Mouse (Mus musculus) erythroblast, adult 5-6 weeks (primary cell): ENCODE measurements around the gene Plscr3. TPM values are rescaled to one million over a fixed set of nuclear protein-coding genes. Genes with fewer than 3 reads are reported as not detected.
A peak's percentile ranks its signal among the peaks of the same experiment; 100 is the strongest.
"Not testable (repeated sequence)": the region's sequence is repeated elsewhere in the genome, so short reads cannot be mapped to it uniquely, and the experiment has no call there.

Experiments
- ATAC-seq: replicated peaks from 2 replicates; pipeline ENCODE4 v1.8.0; 2016; ENCODE audit warnings: moderate number of reproducible peaks, mild to moderate bottlenecking, moderate TSS enrichment, inconsistent platforms; ENCODE audit not compliant: poor library complexity, low FRiP score, severe bottlenecking
- total RNA-seq, 2 experiments: library from RNA; stranded (forward) in 1 of 2; stranded (reverse) in 1 of 2; fragments of 150-400 nt in 1 of 2; fragments of 200-764, 138-1000 nt in 1 of 2; gene quantifications; 2 replicates each; pipeline versions ENCODE4 v1.2.3 to v1.2.4; 2015 to 2017; ENCODE audit warnings: low replicate concordance in 2 of 2

Plscr3 gene
- total RNA-seq, 2 experiments from 2014 or later: 11.4 to 12.5 TPM

DNA sequence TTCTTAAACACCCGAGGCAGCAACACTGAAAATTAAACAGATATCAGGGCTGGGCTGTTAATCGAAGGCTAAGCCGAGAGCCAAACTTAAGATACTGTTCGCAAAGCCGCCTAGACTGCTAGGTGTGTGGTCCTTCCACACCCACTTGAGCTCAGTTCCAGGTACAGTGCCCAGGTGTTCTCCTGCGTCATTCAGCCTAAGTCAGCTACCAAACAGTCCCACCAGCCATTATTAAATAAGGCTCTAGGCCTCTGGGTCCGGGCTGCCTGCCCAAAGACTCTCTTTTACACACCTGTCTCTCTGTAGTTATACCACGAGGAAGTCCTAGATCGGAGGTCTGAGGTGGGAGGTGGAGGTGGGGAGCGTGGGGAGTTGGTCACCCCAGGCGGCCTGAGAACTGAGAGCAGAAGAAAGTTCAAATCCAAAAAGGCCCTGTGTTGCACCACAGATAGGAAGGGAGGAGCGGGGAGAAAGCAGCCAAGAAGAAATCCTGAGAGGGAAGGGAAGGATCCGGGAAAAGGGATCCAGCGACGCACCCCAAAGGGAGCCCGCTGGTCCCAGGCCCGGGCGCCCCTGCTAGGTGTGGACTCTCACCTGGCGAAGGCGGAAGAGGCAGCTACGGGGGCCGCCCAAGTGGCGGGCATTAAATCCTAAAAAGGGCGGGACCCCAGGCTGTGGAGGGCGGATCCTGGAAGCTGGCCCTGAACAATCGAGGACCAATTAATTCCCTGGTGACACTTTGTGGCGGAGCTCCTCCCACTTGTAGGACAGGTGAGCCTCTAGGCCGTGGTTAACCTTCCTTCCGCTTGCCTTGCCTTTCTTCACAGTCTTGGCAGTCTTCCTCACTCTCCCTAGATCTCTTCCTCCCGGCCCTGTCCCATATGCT is 12.2 kb downstream of the Plscr3 start, which contains the start of gene Tnk1:
Tnk1 (minus strand) TSS at position 618 of the 886 bp plus-strand sequence.
- ATAC-seq: no peak

DNA sequence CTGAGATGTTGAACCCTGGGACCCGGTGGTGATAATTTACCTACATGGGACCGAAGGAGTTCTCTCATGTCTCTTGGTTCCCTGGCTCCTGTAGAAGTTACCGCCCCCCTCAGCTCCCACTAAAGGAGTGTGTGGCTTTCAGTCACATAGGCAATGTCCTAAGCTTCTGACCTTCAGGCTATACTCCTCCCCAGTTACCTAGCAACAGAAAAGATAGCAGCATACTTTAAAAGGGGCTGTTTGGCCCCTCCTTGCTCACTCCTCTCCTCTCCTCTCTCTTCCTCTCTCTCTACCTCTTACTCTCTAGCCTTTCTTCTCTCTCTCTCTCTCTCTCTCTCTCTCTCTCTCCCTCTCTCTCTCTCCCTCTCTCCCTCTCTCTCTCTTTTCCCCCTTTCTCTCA is 17.6 kb downstream of the Plscr3 start:
- ATAC-seq: not testable (repeated sequence)

DNA sequence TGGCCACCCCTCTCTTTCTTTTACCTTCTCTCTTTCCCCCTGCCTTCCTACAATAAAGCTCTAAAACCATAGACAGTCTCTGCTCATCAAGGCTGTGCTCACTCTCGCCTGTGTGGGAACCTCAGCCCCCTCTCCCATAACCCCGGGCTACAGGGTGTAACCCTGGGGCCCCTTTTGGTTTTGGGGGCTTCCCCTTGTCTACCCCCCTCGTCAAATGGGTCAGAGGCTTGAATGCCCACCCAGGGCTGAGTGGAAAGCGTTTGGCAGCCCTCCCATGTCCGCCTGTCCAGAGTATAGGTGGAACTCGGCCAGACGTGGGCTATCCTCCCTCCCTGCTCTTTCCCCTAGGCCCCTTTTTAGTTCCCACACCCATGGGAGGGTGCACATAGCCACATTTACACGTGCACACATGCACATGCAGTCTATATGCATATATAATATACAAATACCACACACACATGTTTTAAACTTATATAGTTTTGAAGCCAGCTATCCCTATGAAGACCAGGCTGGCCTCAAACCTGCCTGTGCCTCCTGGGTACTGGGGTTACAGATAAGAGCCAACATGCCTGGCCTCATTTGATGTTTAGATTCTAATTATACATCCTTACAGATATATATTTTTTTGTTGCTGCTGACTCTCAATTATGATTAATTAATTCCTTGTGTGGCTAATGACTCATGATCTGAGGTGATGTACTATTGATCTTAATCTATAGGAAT is 18.1 kb downstream of the Plscr3 start:
- peak; percentile 54; the same call in 1 of the 2 replicates for ATAC-seq

DNA sequence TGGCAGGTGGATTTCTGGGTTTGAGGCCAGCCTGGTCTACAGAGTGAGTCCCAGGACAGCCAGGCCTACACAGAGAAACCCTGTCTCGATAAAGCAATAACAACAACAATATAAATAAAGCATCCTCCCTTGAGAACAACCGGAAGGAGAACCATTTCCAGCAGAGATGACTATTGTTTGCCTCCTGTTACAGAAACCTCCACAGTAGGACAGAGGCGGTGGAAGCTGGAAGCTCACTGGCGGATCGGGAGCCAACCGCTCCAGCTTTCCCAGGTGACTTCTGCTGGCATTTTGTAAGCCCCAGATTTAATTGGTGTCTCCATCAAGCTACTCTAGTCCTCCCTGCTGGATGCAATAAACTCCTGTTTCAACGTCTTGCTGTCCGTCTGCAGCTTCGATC is 19.4 kb downstream of the Plscr3 start:
- ATAC-seq: no peak

DNA sequence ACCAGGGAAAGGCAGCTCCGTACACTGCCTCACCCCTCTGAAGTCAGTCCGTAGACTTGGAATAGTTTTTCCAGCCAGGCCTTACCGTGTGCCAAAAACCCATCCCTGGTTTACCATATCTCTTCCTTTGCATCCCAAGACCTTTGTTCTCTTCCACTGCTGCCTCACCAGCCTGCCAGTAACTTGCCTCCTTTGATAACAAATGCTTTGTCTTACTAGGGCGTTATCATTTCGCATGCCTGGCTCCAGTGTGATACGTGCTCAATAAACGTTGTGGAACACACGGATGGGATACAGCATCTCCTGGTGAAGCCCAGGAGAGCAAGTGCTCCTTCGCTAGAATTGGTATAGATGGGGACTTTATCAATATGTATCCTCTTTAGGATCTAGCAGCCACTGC is 21.2 kb downstream of the Plscr3 start:
- no peak for ATAC-seq

DNA sequence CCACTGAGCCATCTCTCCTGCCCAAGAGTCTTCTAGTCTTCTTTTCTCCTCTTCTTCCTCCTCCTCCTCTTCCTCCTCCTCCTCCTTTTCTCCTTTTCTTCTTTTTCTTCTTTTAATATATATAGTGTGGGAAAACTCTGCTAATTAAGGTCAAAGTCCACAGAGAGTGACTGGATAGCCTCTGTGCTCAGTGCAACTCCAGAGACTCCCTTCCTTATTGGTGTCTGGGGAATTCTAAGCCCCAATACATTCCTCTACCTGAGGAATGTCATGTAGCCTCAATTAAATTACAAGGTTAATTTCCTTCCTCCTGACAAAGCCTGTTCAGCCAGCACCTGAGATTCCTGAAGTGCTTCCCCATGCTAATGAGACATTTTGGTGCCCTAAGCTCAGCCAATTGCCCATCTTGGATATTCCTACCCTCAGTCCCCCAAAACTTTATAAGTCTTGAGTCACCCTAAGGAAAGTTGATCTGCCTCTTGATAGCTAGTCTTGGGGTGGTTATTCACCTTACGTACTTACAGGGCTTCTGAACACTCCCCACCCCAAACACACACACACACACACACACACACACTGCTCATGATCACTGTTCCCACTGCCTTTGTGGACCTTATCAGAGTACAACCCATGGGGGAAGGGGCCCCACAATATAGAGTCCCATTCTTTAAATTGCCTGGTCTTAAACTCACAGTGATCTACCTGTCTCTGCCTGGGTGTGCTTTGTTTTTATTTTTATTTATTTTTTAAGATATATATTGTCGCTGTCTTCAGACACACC is 24.3 kb downstream of the Plscr3 start:
- ATAC-seq: no peak

DNA sequence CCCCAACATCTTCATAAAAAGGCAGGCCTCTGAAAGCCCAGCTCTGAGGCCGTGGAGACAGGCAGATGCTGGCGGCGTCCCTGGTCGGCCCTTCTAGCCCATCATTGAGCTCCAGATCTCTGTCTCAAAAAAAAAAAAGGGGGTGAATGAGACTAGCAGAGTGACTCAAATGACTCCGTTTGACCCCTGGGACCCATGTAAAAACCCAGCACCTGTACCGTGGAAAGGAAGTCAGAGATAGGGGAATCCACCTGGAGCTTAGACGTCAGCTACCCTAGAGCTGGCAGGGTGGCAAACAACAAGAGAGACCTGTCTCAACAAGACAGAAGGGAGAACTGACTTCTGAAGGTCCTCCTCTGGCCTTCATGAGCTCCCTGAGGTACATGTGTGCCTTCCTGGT is 25.6 kb downstream of the Plscr3 start:
- no peak for ATAC-seq

DNA sequence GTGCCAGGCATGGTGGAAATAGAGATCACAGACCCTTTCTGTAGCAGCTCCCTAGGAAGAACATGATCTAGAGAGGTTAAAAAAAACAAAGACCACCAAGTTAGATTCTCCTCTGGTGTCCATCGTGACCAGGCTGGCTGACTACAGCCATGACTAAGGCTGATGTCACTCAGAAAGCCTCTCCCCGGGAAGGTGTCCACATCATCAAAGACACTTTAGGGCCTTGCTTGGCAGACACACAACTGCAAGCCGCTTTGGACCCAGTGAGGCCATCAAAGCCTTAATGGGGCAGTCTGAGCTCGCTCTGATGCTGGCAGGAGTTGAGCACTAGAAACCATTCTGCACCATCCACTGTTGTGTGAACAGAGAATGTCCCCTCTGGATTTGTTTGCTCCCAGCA is 26.3 kb downstream of the Plscr3 start:
- ATAC-seq: no peak

DNA sequence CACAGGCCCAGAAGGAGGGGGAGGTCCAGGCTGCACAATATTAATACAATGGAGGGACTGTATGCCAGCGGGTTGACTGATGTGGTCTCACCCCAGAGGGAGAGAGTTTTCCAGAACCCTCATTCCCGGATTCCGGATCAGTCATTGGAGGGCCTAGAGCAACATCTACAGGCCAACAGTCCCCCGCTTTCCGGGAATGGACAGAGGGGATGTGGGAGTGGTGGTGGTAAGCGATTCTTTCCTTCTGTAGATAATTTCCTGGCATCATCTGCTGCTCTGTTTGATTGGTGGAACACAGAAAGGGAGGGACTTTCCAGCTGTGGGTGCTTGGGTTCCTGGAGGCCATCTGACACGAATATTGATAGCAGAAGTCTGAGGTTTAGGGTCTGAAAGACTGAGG is 30.0 kb downstream of the Plscr3 start:
- no peak for ATAC-seq

DNA sequence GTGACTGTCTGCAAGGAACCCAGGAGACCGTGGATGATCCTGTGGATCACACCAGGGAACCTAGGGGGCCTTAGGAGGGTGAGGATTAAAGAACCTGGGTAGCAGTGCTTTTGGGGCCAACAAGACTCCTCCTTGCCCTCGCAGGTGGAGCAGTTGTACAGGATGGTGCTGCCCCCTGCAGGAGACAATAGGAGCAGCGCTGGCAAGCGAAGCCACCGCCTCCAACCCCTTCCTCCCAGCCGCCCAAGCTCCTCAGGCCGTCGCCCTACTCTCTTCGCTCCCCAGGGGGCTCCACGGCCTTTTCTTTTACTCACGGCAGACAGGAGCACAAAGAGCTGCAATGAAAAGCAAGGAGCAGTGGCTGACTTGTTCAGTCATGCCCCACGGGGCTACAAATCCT is 30.7 kb downstream of the Plscr3 start:
- peak; percentile 73 for ATAC-seq

DNA sequence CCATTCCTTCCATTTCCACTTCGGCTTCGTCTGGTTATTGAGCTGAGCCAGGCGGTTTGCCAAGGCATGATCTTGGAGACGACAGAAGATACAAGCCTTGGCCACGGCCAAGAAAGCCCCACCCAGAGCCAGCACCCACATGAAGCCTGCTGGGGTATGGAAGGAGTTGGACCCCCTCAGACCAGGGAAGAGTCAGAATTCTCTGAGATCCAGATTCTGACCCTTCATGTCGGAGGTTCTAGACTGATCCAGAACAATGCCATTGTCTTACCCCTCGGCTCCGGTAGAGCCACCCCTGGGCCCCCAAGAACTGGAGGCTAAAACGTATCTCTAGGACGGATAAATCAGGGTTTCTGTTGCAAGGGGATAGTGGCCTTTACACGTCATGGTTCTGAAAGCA is 31.7 kb downstream of the Plscr3 start, which contains the start of gene Tmem95:
Tmem95 (minus strand) TSS at position 141 of the 400 bp plus-strand sequence.
- no peak for ATAC-seq

DNA sequence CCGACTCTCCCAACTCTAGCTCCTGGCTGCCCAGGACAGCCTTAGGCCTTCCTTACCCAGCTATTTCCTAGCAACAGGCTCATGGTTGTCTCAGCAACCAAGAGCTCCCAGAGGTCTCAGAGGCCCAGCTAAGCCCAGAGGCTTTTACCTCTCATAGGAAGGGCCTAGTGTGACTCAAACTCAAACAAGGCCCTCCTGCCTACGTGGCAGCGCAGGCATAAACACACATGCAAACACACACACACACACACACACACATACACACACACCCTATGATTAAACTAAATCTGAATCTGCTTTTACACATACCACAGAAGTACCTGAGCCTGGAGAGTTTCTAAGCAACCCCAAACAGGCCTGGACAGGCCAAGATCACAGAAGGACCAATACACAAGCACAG is 32.2 kb downstream of the Plscr3 start:
- ATAC-seq: no peak

DNA sequence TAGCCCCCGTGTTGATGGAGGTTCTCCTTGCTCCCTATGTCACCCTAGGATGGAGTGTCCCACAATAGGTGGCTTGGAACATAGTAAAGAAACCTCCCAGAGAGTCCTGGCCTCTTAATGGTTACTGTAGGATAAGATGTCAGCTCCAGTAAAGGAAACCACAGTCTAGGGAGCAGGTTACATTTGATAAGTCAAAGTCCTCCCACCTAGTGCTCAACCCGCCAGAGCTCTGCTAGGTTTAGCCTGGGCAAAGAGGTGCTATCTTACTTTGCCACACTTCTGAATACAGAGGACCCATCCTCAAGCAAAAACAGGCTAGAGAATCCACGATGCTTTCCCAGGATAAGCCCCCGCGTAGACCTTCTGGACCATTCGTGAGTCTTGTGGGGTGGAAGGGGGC is 32.8 kb downstream of the Plscr3 start:
- ATAC-seq: no peak

DNA sequence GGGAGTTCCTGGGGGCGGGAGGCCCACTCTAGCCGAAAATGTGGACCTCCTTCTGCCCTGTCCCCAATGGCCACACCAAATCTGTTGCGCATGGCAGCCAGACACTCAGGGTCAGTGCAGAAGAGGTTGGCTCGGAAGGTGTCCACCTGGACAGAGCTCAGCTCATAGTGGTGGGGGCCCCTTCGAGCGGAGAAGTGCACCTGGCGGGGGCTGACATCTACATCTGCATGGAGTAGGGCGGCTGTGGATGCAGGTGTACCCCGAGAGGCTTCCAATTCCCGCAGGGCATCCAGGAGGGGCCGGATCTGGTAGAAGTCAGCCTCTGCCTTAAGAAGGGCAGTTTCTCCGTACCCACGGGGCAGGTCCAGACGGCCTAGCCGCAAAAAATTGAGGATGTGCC is 33.5 kb downstream of the Plscr3 start:
- ATAC-seq: no peak

DNA sequence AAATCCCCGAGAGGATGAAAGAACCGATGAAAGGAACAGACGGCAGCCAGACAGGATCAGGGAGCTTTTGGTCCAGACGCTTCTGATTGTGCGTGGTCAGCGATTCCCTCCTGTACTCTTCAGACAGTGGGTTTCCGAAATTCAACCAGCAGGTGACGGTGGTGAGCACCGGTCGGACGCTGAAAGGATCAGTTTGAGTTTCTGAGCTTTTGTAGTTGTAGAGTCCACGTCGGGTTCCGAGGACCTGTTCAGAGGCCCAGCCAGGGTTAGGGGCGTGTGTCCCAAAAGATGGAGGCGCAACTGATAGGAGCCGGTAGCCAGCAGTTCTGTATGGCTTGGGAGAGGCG is 34.3 kb downstream of the Plscr3 start:
- ATAC-seq: peak; percentile 60

DNA sequence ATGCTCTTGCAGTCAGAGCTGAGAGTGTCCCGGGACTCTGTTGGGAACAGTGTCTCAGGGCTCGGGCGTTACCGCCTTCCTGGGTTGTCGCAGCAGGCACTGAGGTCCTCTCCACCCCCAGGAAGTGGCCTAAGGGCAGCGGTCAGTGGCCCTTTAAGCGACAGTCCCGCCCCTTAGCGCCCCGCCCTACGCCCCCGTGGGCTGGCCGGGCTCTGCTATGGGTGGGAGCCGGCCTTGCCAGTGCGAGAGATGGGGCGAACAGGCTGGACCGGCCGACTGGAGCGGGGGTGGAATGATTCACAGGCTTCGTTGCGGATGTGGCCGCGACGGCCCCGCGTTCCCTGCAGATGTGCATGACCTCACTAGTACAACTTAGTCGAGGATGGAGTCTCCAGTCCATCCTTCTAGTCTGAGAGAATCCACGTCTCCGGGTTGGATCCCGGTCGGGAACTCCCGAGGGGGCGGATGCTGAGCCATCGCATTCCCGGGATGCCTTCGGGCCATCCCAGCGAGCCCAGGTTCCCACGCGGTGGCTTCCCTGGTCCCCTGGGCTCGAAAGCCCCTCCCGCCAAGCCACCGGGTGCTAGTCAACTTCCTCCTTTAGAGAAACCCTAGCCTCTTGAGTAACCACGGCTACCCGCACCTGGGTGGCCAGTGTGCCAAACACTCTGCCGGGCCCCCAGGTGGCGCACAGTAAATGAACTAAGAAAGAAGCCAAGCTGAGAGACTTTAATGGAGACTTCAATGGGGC is 34.9 kb downstream of the Plscr3 start, which contains the start of gene Kctd11:
Kctd11 (minus strand) TSS at position 554 of the 751 bp plus-strand sequence.
- peak; percentile 37 for ATAC-seq

DNA sequence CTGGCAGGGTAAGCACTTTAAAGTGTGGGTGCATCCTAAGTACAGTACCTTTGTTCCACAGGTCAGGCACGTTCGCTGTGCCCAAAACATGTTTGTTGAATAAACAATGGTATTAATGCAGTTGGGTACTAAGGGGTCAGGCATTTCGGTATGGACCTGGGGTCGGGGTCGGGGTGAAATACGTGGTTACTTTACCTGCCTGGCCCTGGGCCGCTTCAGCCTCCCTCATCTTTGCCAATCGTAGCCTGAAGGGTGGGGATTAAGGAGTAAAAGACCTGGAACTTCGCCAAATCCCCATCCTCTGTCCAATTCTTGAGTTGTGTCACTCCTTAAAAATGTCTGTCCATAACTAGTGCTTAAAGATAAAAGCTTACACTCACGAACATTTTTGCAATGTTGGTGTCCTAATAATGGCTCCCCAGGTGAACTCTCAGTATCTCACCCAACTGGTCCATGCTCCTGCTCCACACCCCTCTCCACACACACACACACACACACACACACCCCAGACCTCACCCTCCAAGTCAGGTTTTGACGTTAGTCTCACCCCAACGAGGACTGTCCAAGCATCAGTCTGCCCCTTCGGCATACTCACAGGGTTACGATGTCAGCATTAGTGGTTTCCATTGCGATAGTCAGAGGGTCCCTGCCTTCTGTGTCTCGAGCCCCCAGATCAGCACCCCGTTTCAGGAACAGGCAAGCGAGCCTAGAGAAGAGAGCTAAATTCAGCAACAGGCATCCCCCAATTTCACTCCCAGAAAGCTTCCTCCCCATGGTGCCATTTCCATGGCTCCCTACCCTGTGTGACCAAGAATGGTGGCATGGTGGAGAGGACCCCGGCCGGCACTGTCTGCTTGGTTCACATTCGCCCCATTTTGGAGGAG is 35.9 kb downstream of the Plscr3 start:
- ATAC-seq: no peak

DNA sequence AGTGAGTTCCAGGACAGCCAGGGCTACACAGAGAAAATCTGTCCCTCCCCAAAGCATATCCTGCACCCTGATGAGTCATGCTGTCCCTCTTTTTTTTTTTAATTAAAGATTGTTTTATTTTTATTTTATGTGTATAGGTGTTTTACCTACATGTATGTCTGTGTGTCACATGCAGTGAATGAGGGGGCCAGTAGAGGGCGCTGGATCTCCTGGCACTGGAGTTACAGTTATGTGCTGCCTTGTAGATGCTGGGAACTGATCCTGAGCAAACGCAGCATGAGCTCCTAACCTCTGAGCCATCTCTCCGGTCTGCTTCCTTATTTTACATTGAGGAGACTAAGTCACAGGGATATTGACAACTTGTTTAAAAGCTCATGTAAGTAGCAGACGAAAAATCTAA is 36.9 kb downstream of the Plscr3 start:
- ATAC-seq: no peak
